Mouse (Mus musculus): Measurements from ENCODE around the gene Tmem115.
"Not testable (repeated sequence)": the region's sequence is repeated elsewhere in the genome, so short reads cannot be mapped to it uniquely, and the experiment has no call there.

Tmem115 gene

GRCm38 (mm10) chr9:107551117-107551889 lies 17.6 kb downstream of the Tmem115 start, which contains the start of gene Rassf1:
Gene Rassf1, plus strand, starts transcription at chr9:107551555.
- peak; percentile 83 for DNase-seq

GRCm38 (mm10) chr9:107551890-107552355 lies 18.2 kb downstream of the Tmem115 start:
- DNase-seq = no peak

- no peak for DNase-seq
Observed at GRCm38 (mm10) chr9:107552690-107553393, 19.1 kb downstream of the Tmem115 start.

- DNase-seq = peak; percentile 72
Observed at GRCm38 (mm10) chr9:107553541-107554318, 20.0 kb downstream of the Tmem115 start.

GRCm38 (mm10) chr9:107554319-107554825 lies 20.6 kb downstream of the Tmem115 start:
- peak; percentile 97 for DNase-seq

GRCm38 (mm10) chr9:107555031-107555457 lies 21.3 kb downstream of the Tmem115 start:
- DNase-seq = no peak

GRCm38 (mm10) chr9:107555701-107556100 lies 22.0 kb downstream of the Tmem115 start:
- DNase-seq = no peak

GRCm38 (mm10) chr9:107556346-107556745 lies 22.6 kb downstream of the Tmem115 start:
- no peak for DNase-seq

GRCm38 (mm10) chr9:107563029-107563581 lies 29.4 kb downstream of the Tmem115 start, which contains the start of gene Tusc2:
Gene Tusc2, plus strand, starts transcription at chr9:107563255.
- peak; percentile 94 for DNase-seq

GRCm38 (mm10) chr9:107565556-107565955 lies 31.8 kb downstream of the Tmem115 start:
- not testable (repeated sequence) for DNase-seq

GRCm38 (mm10) chr9:107566041-107566709 lies 32.4 kb downstream of the Tmem115 start:
- peak; percentile 81 for DNase-seq

GRCm38 (mm10) chr9:107566855-107567254 lies 33.1 kb downstream of the Tmem115 start:
- DNase-seq = no peak

GRCm38 (mm10) chr9:107567702-107568319 lies 34.1 kb downstream of the Tmem115 start, which contains the start of gene Hyal2:
Gene Hyal2, plus strand, starts transcription at chr9:107567945.
- no peak for DNase-seq

- DNase-seq = peak; percentile 84
Observed at GRCm38 (mm10) chr9:107568331-107569261, 34.9 kb downstream of the Tmem115 start.

- DNase-seq = no peak
Observed at GRCm38 (mm10) chr9:107569270-107569669, 35.5 kb downstream of the Tmem115 start.

GRCm38 (mm10) chr9:107570016-107570415 lies 36.3 kb downstream of the Tmem115 start:
- DNase-seq = peak; percentile 23

- DNase-seq = no peak
Observed at GRCm38 (mm10) chr9:107570845-107571244, 37.1 kb downstream of the Tmem115 start.

- no peak for DNase-seq
Observed at GRCm38 (mm10) chr9:107571534-107572326, 38.0 kb downstream of the Tmem115 start.

- no peak for DNase-seq
Observed at GRCm38 (mm10) chr9:107572327-107572662, 38.5 kb downstream of the Tmem115 start.
